Mouse (Mus musculus) liver, embryonic 14.5 days (tissue): ENCODE data around the gene Prcp. TPM values are rescaled to one million over a fixed set of nuclear protein-coding genes. Genes with fewer than 3 reads are reported as not detected.
A peak's percentile ranks its signal among the peaks of the same experiment; 100 is the strongest.

Source experiments
- ATAC-seq: fragments of 200-750 bp; cut with Nextera tagmentation; 2 replicates; pipeline ENCODE4 v1.8.0; 2017; ENCODE audit warnings: moderate number of reproducible peaks, mild to moderate bottlenecking, moderate library complexity; ENCODE audit not compliant: insufficient read depth
- DNase-seq, 3 experiments: peaks; one replicate each; pipeline ENCODE4 v3.0.0-alpha.2; 2012 to 2013; ENCODE audit warnings: low read depth in 3 of 3, low spot score in 3 of 3
- H3K27ac ChIP-seq: fragments of 300-500 bp; sonication (generic); 2 replicates; pipeline ENCODE4 v1.5.1; 2014; ENCODE audit warnings: moderate library complexity, mild to moderate bottlenecking, control low read depth, inconsistent platforms
- H3K27me3 ChIP-seq: fragments of 300-500 bp; sonication (generic); 2 replicates; pipeline ENCODE4 v1.6.1; 2014; ENCODE audit warnings: mild to moderate bottlenecking, low read length, moderate library complexity; ENCODE audit not compliant: control insufficient read depth, insufficient read depth
- H3K36me3 ChIP-seq: fragments of 300-500 bp; sonication (generic); replicated peaks from 2 replicates; pipeline ENCODE4 v1.6.1; 2014; ENCODE audit warnings: low read depth; ENCODE audit not compliant: control insufficient read depth, insufficient read depth
- H3K4me1 ChIP-seq, 2 experiments: fragments of 200-500 bp in 1 of 2; fragments of 300-500 bp in 1 of 2; sonication (generic) in 1 of 2; replicated peaks; 2 replicates each; pipeline ENCODE4 v1.6.1; 2012 to 2014; ENCODE audit warnings: antibody characterized with exemption in 1 of 2, inconsistent platforms in 1 of 2, low read length in 1 of 2; ENCODE audit not compliant: control insufficient read depth in 2 of 2, insufficient read depth in 2 of 2
- H3K4me2 ChIP-seq: fragments of 300-500 bp; sonication (generic); 2 replicates; pipeline ENCODE4 v1.6.1; 2014; ENCODE audit warnings: low read depth, mild to moderate bottlenecking, control low read depth, moderate library complexity
- H3K4me3 ChIP-seq, 2 experiments: fragments of 200-500 bp in 1 of 2; fragments of 300-500 bp in 1 of 2; sonication (generic) in 1 of 2; 2 replicates each; pipeline ENCODE4 v1.5.1; 2012 to 2014; ENCODE audit warnings: low read depth in 2 of 2, low read length in 2 of 2, mild to moderate bottlenecking in 2 of 2, control low read depth in 1 of 2, inconsistent platforms in 1 of 2, moderate library complexity in 1 of 2; ENCODE audit not compliant: insufficient read depth in 1 of 2
- H3K9ac ChIP-seq: fragments of 300-500 bp; sonication (generic); replicated peaks from 2 replicates; pipeline ENCODE4 v1.6.1; 2014; ENCODE audit warnings: mild to moderate bottlenecking, control low read depth, moderate library complexity
- H3K9me3 ChIP-seq: fragments of 300-500 bp; sonication (generic); 2 replicates; pipeline ENCODE4 v1.6.1; 2016; ENCODE audit warnings: low read length, mixed read lengths; ENCODE audit not compliant: control insufficient read depth
- CTCF ChIP-seq: IDR thresholded peaks from 2 replicates; pipeline ENCODE4 v1.5.1; 2016; ENCODE audit warnings: antibody characterized with exemption, low read depth, control low read depth
- EP300 ChIP-seq: IDR thresholded peaks from 2 replicates; pipeline ENCODE4 v1.6.1; 2016; ENCODE audit warnings: antibody characterized with exemption, low read depth
- WGBS: fragments of 180-500 bp; shearing (Covaris S2); extraction: QIAGEN DNeasy Blood & Tissue Kit; methylation state at CpG from one replicate; pipeline ENCODE4 v1.1.7; 2014; ENCODE audit not compliant: insufficient replicate concordance; 5-methylcytosine and 5-hydroxymethylcytosine counted together
- polyA plus RNA-seq, 2 experiments: library from polyadenylated mRNA; depleted of rRNA in 1 of 2; stranded (reverse) in 1 of 2; unstranded in 1 of 2; fragments of >200 nt; fragmentation: Nextera tagmentation in 1 of 2; extraction: Ambion mirVana in 1 of 2; gene quantifications; 2 replicates each; pipeline versions ENCODE4 v1.2.1 to v1.2.3; 2012 to 2014

The Prcp gene
- polyA plus RNA-seq, 2 experiments: 13.1 to 18.0 TPM

- no peaks in the 10 kb centered on the region for H3K9me3 ChIP-seq
- peak overlapping the region; percentile 3; the same call in 1 of the 2 replicates for H3K27ac ChIP-seq
- H3K36me3 ChIP-seq: no peaks in the 10 kb centered on the region; the same call in 1 of the 2 replicates
- WGBS: 57% methylated on average over 5 of the region's 5 CpGs
- H3K9ac ChIP-seq: no peak overlapping the region
- peaks cover 42 to 49% of the 10 kb centered on the region in 2 experiments for H3K4me1 ChIP-seq
- DNase-seq: no peak
- TF ChIP-seq EP300 (no peak), CTCF (no peak)
- H3K4me2 ChIP-seq: peak overlapping the region; percentile 42
- ATAC-seq: peak; percentile 64; the same call in 1 of the 2 replicates
- no peaks in the 10 kb centered on the region for H3K27me3 ChIP-seq
- no peak overlapping the region for H3K4me3 ChIP-seq
These were observed 13.0 kb downstream of the Prcp start for GRCm38 (mm10) chr7:92887230-92887629.

- 57% methylated on average over 1 of the region's 1 CpGs for WGBS
- Histone ChIP-seq H3K9ac (no peak overlapping the region), H3K4me2 (no peak overlapping the region), H3K27me3 (no peaks in the 10 kb centered on the region), H3K4me1 (peaks cover 22 to 23% of the 10 kb centered on the region in 2 experiments), H3K36me3 (no peaks in the 10 kb centered on the region; the same call in 1 of the 2 replicates), H3K9me3 (no peaks in the 10 kb centered on the region), H3K27ac (no peak overlapping the region), H3K4me3 (no peak overlapping the region)
- ATAC-seq: no peak
- TF ChIP-seq CTCF (no peak), EP300 (no peak)
- DNase-seq: no peak
These were observed 15.9 kb downstream of the Prcp start for GRCm38 (mm10) chr7:92890211-92890610.

- no peak overlapping the region for H3K27ac ChIP-seq
- H3K4me2 ChIP-seq: no peak overlapping the region
- H3K4me1 ChIP-seq: peaks cover 17 to 18% of the 10 kb centered on the region in 2 experiments
- no peak overlapping the region for H3K9ac ChIP-seq
- TF ChIP-seq EP300 (no peak), CTCF (no peak)
- H3K27me3 ChIP-seq: no peaks in the 10 kb centered on the region
- ATAC-seq: no peak
- H3K36me3 ChIP-seq: no peaks in the 10 kb centered on the region
- DNase-seq: no peak
- 66% methylated on average over 4 of the region's 4 CpGs for WGBS
- H3K9me3 ChIP-seq: no peaks in the 10 kb centered on the region
- no peak overlapping the region for H3K4me3 ChIP-seq
These were observed 16.5 kb downstream of the Prcp start for GRCm38 (mm10) chr7:92890618-92891230.

- Histone ChIP-seq H3K27ac (no peak overlapping the region), H3K36me3 (no peaks in the 10 kb centered on the region), H3K4me2 (no peak overlapping the region), H3K9ac (no peak overlapping the region), H3K9me3 (no peaks in the 10 kb centered on the region), H3K27me3 (no peaks in the 10 kb centered on the region), H3K4me1 (peaks cover 0 to 2% of the 10 kb centered on the region in 2 experiments; a peak in 2 of 4 replicates), H3K4me3 (no peak overlapping the region)
- 28% methylated on average over 3 of the region's 3 CpGs for WGBS
- DNase-seq (no peak), ATAC-seq (peak; percentile 39; the same call in 1 of the 2 replicates)
- no peak for TF ChIP-seq EP300
- TF ChIP-seq CTCF: peak; percentile 66
These were observed 19.2 kb downstream of the Prcp start for GRCm38 (mm10) chr7:92893478-92893877.

GRCm38 (mm10) chr7:92896036-92896435 lies 21.8 kb downstream of the Prcp start:
- Histone ChIP-seq H3K9ac (no peak overlapping the region), H3K4me3 (no peak overlapping the region), H3K27ac (no peak overlapping the region), H3K9me3 (no peaks in the 10 kb centered on the region), H3K36me3 (no peaks in the 10 kb centered on the region), H3K4me2 (no peak overlapping the region), H3K4me1 (no peaks in the 10 kb centered on the region), H3K27me3 (no peaks in the 10 kb centered on the region)
- ATAC-seq (no peak), DNase-seq (no peak)
- WGBS: 59% methylated on average over 5 of the region's 5 CpGs
- TF ChIP-seq EP300: no peak
